Mouse (Mus musculus): ENCODE measurements around the gene Ppme1. TPM values are rescaled to one million over a fixed set of nuclear protein-coding genes. Genes with fewer than 3 reads are reported as not detected.

The Ppme1 gene
- polyA plus RNA-seq, 1 experiment from 2014 or later = 53.8 TPM

DNA sequence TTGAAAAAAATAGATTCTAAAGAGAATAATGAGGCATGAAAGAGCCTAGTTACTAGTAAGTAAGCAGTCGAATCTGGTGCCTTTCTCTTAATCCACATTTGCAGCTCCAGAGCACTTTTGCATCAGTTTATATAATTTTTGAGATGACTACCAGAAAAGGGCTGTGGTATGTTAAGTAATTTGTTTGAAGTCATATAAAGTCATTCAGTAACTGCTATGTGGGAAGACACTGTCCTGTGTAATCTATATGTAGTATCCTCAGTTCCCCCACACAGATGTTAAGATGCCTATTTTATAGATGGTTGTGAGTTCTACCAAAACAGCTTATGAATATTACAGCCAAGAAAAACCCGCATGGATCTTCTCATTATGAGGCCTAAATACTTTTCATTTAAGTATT is 6.2 kb upstream of the Ppme1 start:
- no peaks in the 10 kb centered on the region for H3K27me3 ChIP-seq
- no peak overlapping the region for H3K9ac ChIP-seq (replicated peaks)
- H3K4me2 ChIP-seq = no peak overlapping the region
- H3K9me3 ChIP-seq = no peaks in the 10 kb centered on the region
- H3K36me3 ChIP-seq = peaks cover 78% of the 10 kb centered on the region
- no peak for ATAC-seq (ENCODE audit: insufficient number of reproducible peaks, insufficient read depth, low FRiP score, low TSS enrichment, low read depth)
- 89% methylated on average over 2 of the region's 2 CpGs for WGBS
- 0 out of 2 replicates have a peak, but pooled peaks cover 2% of the 10 kb centered on the region for H3K4me1 ChIP-seq (replicated peaks)
- no peak overlapping the region for H3K27ac ChIP-seq
- no peak overlapping the region for H3K4me3 ChIP-seq (replicated peaks)

DNA sequence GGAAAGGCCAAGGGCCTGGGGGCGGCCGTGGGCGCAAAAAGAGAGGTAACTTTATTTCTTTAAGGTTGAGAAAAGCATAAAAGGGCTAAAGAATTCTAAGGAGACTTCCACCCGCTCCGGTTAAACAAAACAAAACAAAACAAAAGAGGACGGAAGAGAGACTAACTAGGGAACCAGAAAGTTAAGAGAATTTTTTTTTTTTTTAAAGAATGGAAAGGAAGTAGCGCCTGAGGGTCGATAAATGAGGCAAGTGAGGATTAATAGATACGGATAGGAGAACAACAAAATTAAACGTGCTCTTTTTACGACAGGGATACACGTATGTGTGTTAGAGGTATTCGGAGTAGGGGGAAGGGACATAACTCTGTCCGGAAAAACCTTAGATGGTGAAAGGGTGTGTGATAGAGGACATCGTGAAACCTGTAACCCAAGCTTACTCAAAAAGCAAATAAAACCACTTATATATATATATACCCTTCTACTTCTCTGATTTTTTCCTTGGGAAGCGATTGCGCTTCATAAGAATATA is 409 bp upstream of the Ppme1 start:
- peak overlapping the region; percentile 88 for H3K27ac ChIP-seq
- ATAC-seq (ENCODE audit: insufficient number of reproducible peaks, insufficient read depth, low FRiP score, low TSS enrichment, low read depth) = no peak
- WGBS = 8% methylated on average over 17 of the region's 17 CpGs
- H3K4me3 ChIP-seq (replicated peaks) = peak overlapping the region; percentile 80
- peak overlapping the region; percentile 68 for H3K4me2 ChIP-seq
- H3K36me3 ChIP-seq = peaks cover 29% of the 10 kb centered on the region
- H3K4me1 ChIP-seq (replicated peaks) = peaks cover 15% of the 10 kb centered on the region
- no peaks in the 10 kb centered on the region for H3K27me3 ChIP-seq
- peak overlapping the region; percentile 50 for H3K9ac ChIP-seq (replicated peaks)
- H3K9me3 ChIP-seq = no peaks in the 10 kb centered on the region

DNA sequence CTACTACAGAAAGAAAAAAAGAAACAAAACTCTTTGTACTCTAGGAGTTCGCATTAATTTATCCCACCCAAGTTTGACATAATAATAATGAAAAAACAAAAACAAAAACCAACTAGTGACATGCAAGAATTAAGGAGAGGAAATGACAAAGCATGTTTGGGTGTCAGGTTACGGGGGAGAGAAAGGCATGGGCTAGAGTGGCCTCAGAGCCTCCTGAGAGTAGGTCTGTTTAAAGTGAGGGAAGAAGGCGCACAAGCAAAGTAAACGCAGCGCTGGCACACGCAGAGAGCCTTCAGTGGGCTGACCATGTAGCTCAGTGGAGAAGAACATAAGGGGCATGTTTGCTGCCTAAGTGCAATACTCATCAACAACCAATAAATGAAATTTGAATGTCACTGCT is 7.2 kb downstream of the Ppme1 start:
- H3K4me1 ChIP-seq (replicated peaks) = peaks cover 6% of the 10 kb centered on the region; the same call in 1 of the 2 replicates
- no peak overlapping the region for H3K4me2 ChIP-seq
- no peaks in the 10 kb centered on the region for H3K36me3 ChIP-seq
- no peak overlapping the region for H3K4me3 ChIP-seq (replicated peaks)
- 38% methylated on average over 6 of the region's 6 CpGs for WGBS
- H3K27me3 ChIP-seq = no peaks in the 10 kb centered on the region
- no peaks in the 10 kb centered on the region for H3K9me3 ChIP-seq
- ATAC-seq (ENCODE audit: insufficient number of reproducible peaks, insufficient read depth, low FRiP score, low TSS enrichment, low read depth) = no peak
- no peak overlapping the region for H3K9ac ChIP-seq (replicated peaks)
- H3K27ac ChIP-seq = no peak overlapping the region

DNA sequence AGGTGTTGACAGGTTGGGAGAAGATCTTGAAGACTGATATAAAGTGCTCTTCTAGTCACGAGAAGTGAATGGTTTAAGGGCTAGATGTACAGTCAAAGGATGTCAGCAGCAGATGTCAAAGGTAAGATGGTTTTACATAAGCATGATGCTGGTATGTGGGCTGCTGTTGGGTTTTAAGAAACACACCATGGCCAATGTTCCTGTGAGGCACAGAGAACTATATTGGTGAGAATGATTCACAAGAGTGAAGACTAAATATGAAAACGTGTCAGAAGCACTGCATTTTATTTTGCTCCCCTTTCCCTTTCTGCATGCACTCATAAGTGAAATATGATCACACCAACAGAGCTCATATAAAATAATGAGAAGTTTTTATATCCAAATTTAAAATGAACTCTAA is 8.9 kb downstream of the Ppme1 start:
- peaks cover 6% of the 10 kb centered on the region; the same call in 1 of the 2 replicates for H3K4me1 ChIP-seq (replicated peaks)
- no peak overlapping the region for H3K4me3 ChIP-seq (replicated peaks)
- WGBS = 86% methylated on average over 2 of the region's 2 CpGs
- no peaks in the 10 kb centered on the region for H3K27me3 ChIP-seq
- H3K36me3 ChIP-seq = no peaks in the 10 kb centered on the region
- no peak overlapping the region for H3K4me2 ChIP-seq
- H3K9ac ChIP-seq (replicated peaks) = no peak overlapping the region
- no peak overlapping the region for H3K27ac ChIP-seq
- no peaks in the 10 kb centered on the region for H3K9me3 ChIP-seq
- ATAC-seq (ENCODE audit: insufficient number of reproducible peaks, insufficient read depth, low FRiP score, low TSS enrichment, low read depth) = no peak

GRCm38 (mm10) chr7:100357856-100358255 is 14.3 kb downstream of the Ppme1 start:
- H3K4me3 ChIP-seq (replicated peaks) = no peak overlapping the region

GRCm38 (mm10) chr7:100356768-100357167 is 15.3 kb downstream of the Ppme1 start:
- no peak overlapping the region for H3K9ac ChIP-seq (replicated peaks)
- no peak overlapping the region for H3K4me3 ChIP-seq (replicated peaks)
- no peak overlapping the region for H3K27ac ChIP-seq
- 90% methylated on average over 1 of the region's 1 CpGs for WGBS
- H3K4me1 ChIP-seq (replicated peaks) = no peaks in the 10 kb centered on the region
- no peaks in the 10 kb centered on the region for H3K27me3 ChIP-seq
- H3K4me2 ChIP-seq = no peak overlapping the region
- no peaks in the 10 kb centered on the region for H3K9me3 ChIP-seq
- no peak for ATAC-seq (ENCODE audit: insufficient number of reproducible peaks, insufficient read depth, low FRiP score, low TSS enrichment, low read depth)
- H3K36me3 ChIP-seq = peaks cover 13% of the 10 kb centered on the region; the same call in 1 of the 2 replicates

More at GRCm38 (mm10) chr7:100357856-100358255, 14.3 kb downstream of the Ppme1 start:
- no peaks in the 10 kb centered on the region for H3K4me1 ChIP-seq (replicated peaks)
- ATAC-seq (ENCODE audit: insufficient number of reproducible peaks, insufficient read depth, low FRiP score, low TSS enrichment, low read depth) = no peak
- H3K36me3 ChIP-seq = peaks cover 13% of the 10 kb centered on the region; the same call in 1 of the 2 replicates
- no peak overlapping the region for H3K27ac ChIP-seq
- no peak overlapping the region for H3K4me2 ChIP-seq
- H3K27me3 ChIP-seq = no peaks in the 10 kb centered on the region
- no peak overlapping the region for H3K9ac ChIP-seq (replicated peaks)
- no peaks in the 10 kb centered on the region for H3K9me3 ChIP-seq

DNA sequence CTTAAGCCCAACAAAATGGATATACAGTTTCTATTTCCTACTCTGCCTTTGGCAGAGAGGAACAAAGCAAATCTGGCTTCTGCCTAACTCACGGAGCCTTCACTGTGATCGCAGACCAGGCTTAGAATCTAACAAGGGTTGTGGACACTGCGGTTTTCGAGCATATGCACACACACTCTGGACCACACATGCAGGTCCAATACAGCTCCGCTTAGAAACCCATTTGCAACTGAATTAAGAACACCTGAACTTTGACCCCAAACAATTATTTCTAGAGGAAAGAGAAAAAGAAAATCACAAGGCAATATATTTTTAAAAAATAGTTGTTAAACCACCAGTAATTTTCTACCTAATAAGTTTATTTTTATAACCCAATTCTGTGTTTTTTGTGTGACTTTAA is 15.8 kb downstream of the Ppme1 start:
- 88% methylated on average over 5 of the region's 5 CpGs for WGBS
- no peaks in the 10 kb centered on the region for H3K27me3 ChIP-seq
- no peaks in the 10 kb centered on the region for H3K4me1 ChIP-seq (replicated peaks)
- peaks cover 17% of the 10 kb centered on the region; the same call in 1 of the 2 replicates for H3K36me3 ChIP-seq
- H3K4me2 ChIP-seq = no peak overlapping the region
- no peak for ATAC-seq (ENCODE audit: insufficient number of reproducible peaks, insufficient read depth, low FRiP score, low TSS enrichment, low read depth)
- no peak overlapping the region for H3K4me3 ChIP-seq (replicated peaks)
- no peaks in the 10 kb centered on the region for H3K9me3 ChIP-seq
- H3K9ac ChIP-seq (replicated peaks) = no peak overlapping the region
- no peak overlapping the region for H3K27ac ChIP-seq

DNA sequence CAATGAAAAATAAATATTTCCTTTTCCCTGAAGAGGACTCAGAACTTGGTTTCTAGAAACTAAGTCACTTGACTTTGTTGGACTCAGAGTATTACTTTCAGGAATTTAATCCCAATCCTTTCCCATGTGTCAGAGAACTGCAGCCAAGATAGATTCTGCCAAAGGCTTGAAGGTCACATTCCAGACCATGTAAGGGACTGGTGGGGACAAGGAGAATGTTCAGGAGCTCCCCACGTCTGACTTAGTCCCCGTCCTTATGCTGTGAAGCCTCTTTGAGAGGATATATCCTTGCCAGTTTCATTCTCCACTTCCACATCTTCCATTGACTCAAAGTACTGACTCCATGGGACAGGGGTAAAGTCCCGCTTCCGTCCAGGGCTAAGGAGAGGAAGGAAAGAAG is 17.1 kb downstream of the Ppme1 start:
- WGBS = 90% methylated on average over 4 of the region's 4 CpGs
- Histone ChIP-seq H3K4me3 (replicated peaks) (no peak overlapping the region), H3K27ac (no peak overlapping the region), H3K36me3 (peaks cover 23% of the 10 kb centered on the region; the same call in 1 of the 2 replicates), H3K9ac (replicated peaks) (no peak overlapping the region), H3K4me2 (no peak overlapping the region), H3K27me3 (no peaks in the 10 kb centered on the region), H3K9me3 (no peaks in the 10 kb centered on the region), H3K4me1 (replicated peaks) (no peaks in the 10 kb centered on the region)
- no peak for ATAC-seq (ENCODE audit: insufficient number of reproducible peaks, insufficient read depth, low FRiP score, low TSS enrichment, low read depth)

DNA sequence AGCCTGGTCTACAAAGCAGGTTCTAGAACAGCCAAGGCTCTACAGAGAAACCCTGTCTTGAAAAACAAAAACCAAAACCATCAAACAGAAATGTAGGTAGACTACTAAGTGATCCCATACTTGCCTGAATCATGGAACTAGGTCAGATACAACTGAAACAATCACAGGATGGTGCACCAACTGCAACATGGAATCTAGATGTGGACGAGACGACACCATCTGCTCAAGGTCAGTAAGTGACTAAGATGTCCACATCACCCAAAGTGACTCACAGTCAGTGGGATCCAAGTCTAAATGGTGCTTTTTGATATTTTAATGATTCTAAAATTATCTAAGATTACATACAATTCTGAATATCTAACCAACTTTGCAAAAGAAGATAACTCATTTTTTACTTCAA is 36.2 kb downstream of the Ppme1 start:
- ATAC-seq (ENCODE audit: insufficient number of reproducible peaks, insufficient read depth, low FRiP score, low TSS enrichment, low read depth) = no peak

GRCm38 (mm10) chr7:100331269-100331668 is 40.8 kb downstream of the Ppme1 start:
- no peak overlapping the region for H3K27ac ChIP-seq
- no peak overlapping the region for H3K4me3 ChIP-seq (replicated peaks)
- 90% methylated on average over 3 of the region's 3 CpGs for WGBS
- H3K36me3 ChIP-seq = peaks cover 93% of the 10 kb centered on the region
- H3K9ac ChIP-seq (replicated peaks) = no peak overlapping the region
- H3K4me1 ChIP-seq (replicated peaks) = no peaks in the 10 kb centered on the region
- no peak overlapping the region for H3K4me2 ChIP-seq
- no peaks in the 10 kb centered on the region for H3K9me3 ChIP-seq
- no peak for ATAC-seq (ENCODE audit: insufficient number of reproducible peaks, insufficient read depth, low FRiP score, low TSS enrichment, low read depth)
- no peaks in the 10 kb centered on the region for H3K27me3 ChIP-seq

More for the DNA sequence above, 36.2 kb downstream of the Ppme1 start:
- no peak overlapping the region for H3K4me2 ChIP-seq
- no peaks in the 10 kb centered on the region for H3K9me3 ChIP-seq
- WGBS = 85% methylated on average over 2 of the region's 2 CpGs
- peaks cover 94% of the 10 kb centered on the region for H3K36me3 ChIP-seq
- no peak overlapping the region for H3K27ac ChIP-seq
- no peak overlapping the region for H3K4me3 ChIP-seq (replicated peaks)
- H3K4me1 ChIP-seq (replicated peaks) = no peaks in the 10 kb centered on the region
- no peaks in the 10 kb centered on the region for H3K27me3 ChIP-seq
- no peak overlapping the region for H3K9ac ChIP-seq (replicated peaks)

- H3K27ac ChIP-seq = no peak overlapping the region
- no peak for ATAC-seq (ENCODE audit: insufficient number of reproducible peaks, insufficient read depth, low FRiP score, low TSS enrichment, low read depth)
- H3K27me3 ChIP-seq = no peaks in the 10 kb centered on the region
- WGBS = 93% methylated on average over 4 of the region's 4 CpGs
- H3K9me3 ChIP-seq = no peaks in the 10 kb centered on the region
- peaks cover 90% of the 10 kb centered on the region for H3K36me3 ChIP-seq
- H3K4me2 ChIP-seq = no peak overlapping the region
- no peak overlapping the region for H3K4me3 ChIP-seq (replicated peaks)
- no peaks in the 10 kb centered on the region for H3K4me1 ChIP-seq (replicated peaks)
- H3K9ac ChIP-seq (replicated peaks) = no peak overlapping the region
Measured at GRCm38 (mm10) chr7:100328636-100329035, 43.5 kb downstream of the Ppme1 start.

GRCm38 (mm10) chr7:100327514-100327913 is 44.6 kb downstream of the Ppme1 start:
- peaks cover 78% of the 10 kb centered on the region for H3K36me3 ChIP-seq
- H3K9me3 ChIP-seq = no peaks in the 10 kb centered on the region
- no peak overlapping the region for H3K4me2 ChIP-seq
- 91% methylated on average over 7 of the region's 7 CpGs for WGBS
- no peak overlapping the region for H3K9ac ChIP-seq (replicated peaks)
- no peak for ATAC-seq (ENCODE audit: insufficient number of reproducible peaks, insufficient read depth, low FRiP score, low TSS enrichment, low read depth)
- H3K27ac ChIP-seq = no peak overlapping the region
- H3K4me3 ChIP-seq (replicated peaks) = no peak overlapping the region
- H3K4me1 ChIP-seq (replicated peaks) = no peaks in the 10 kb centered on the region
- H3K27me3 ChIP-seq = no peaks in the 10 kb centered on the region
